Mouse (Mus musculus): ENCODE measurements around the gene Stk4.

Gene Stk4

GRCm38 (mm10) chr2:164128576-164129411 lies 58.7 kb downstream of the Stk4 start:
- no peak for DNase-seq

- DNase-seq, result no peak
These were observed 61.5 kb downstream of the Stk4 start for GRCm38 (mm10) chr2:164131586-164131985.

- DNase-seq, result no peak
These were observed 64.4 kb downstream of the Stk4 start for GRCm38 (mm10) chr2:164134563-164134962.

GRCm38 (mm10) chr2:164135367-164135766 lies 65.2 kb downstream of the Stk4 start:
- no peak for DNase-seq

- DNase-seq, result no peak
These were observed 66.3 kb downstream of the Stk4 start for GRCm38 (mm10) chr2:164136393-164136792.

GRCm38 (mm10) chr2:164137754-164138153 lies 67.6 kb downstream of the Stk4 start:
- no peak for DNase-seq

GRCm38 (mm10) chr2:164142021-164142420 lies 71.9 kb downstream of the Stk4 start:
- peak in 1 of 2 experiments; percentile 18 for DNase-seq

GRCm38 (mm10) chr2:164144025-164144424 lies 73.9 kb downstream of the Stk4 start:
- no peak for DNase-seq

- no peak for DNase-seq
These were observed 74.4 kb downstream of the Stk4 start for GRCm38 (mm10) chr2:164144541-164144940.

- DNase-seq, result no peak
These were observed 76.4 kb downstream of the Stk4 start for GRCm38 (mm10) chr2:164146556-164146955.

- no peak for DNase-seq
These were observed 80.1 kb downstream of the Stk4 start for GRCm38 (mm10) chr2:164150086-164150760.

- no peak for DNase-seq
These were observed 82.2 kb downstream of the Stk4 start for GRCm38 (mm10) chr2:164152341-164152740.

GRCm38 (mm10) chr2:164154007-164154406 lies 83.9 kb downstream of the Stk4 start:
- peak; percentile 51 to 61 for DNase-seq

GRCm38 (mm10) chr2:164156158-164156557 lies 86.0 kb downstream of the Stk4 start:
- DNase-seq, result no peak

GRCm38 (mm10) chr2:164158838-164159237 lies 88.7 kb downstream of the Stk4 start:
- no peak for DNase-seq

GRCm38 (mm10) chr2:164161515-164162055 lies 91.5 kb downstream of the Stk4 start:
- DNase-seq, result no peak

- DNase-seq, result no peak
These were observed 94.8 kb downstream of the Stk4 start for GRCm38 (mm10) chr2:164164941-164165340.

- no peak for DNase-seq
These were observed 97.8 kb downstream of the Stk4 start for GRCm38 (mm10) chr2:164167752-164168570.

- DNase-seq, result no peak
These were observed 98.4 kb downstream of the Stk4 start for GRCm38 (mm10) chr2:164168571-164168946.

GRCm38 (mm10) chr2:164170326-164170725 lies 100.2 kb downstream of the Stk4 start:
- DNase-seq, result no peak

- DNase-seq, result no peak
These were observed 100.8 kb downstream of the Stk4 start, which contains the start of gene Kcns1 for GRCm38 (mm10) chr2:164170902-164171301. Gene Kcns1 (minus strand): TSS chr2:164171113.

- no peak for DNase-seq
These were observed 103.3 kb downstream of the Stk4 start for GRCm38 (mm10) chr2:164173394-164173793.

Measured in cerebellum, postnatal 36 days (tissue).